Mouse (Mus musculus) right cerebral cortex, postnatal 36 days (tissue): ENCODE results near the gene Rb1.
A peak's percentile ranks its signal among the peaks of the same experiment; 100 is the strongest.

ENCODE experiments used
- DNase-seq, 2 experiments: peaks; one replicate each; pipeline ENCODE4 v3.0.0; 2022; ENCODE audit warnings: low spot score in 2 of 2, mixed read lengths in 1 of 2

Gene Rb1

GRCm38 (mm10) chr14:73148125-73148524 lies 177.5 kb downstream of the Rb1 start:
- no peak for DNase-seq

GRCm38 (mm10) chr14:73146721-73147120 lies 178.9 kb downstream of the Rb1 start:
- no peak for DNase-seq

GRCm38 (mm10) chr14:73145531-73145930 lies 180.1 kb downstream of the Rb1 start:
- DNase-seq = no peak

- no peak for DNase-seq
Measured at GRCm38 (mm10) chr14:73143710-73144420, 181.8 kb downstream of the Rb1 start.

GRCm38 (mm10) chr14:73142896-73143709 lies 182.5 kb downstream of the Rb1 start:
- DNase-seq = peak; percentile 54 to 68

GRCm38 (mm10) chr14:73142421-73142895 lies 183.2 kb downstream of the Rb1 start:
- DNase-seq = peak in 1 of 2 experiments; percentile 3

- DNase-seq = no peak
Measured at GRCm38 (mm10) chr14:73141800-73142199, 183.8 kb downstream of the Rb1 start.

- DNase-seq = no peak
Measured at GRCm38 (mm10) chr14:73139866-73140265, 185.8 kb downstream of the Rb1 start.

GRCm38 (mm10) chr14:73138483-73138882 lies 187.1 kb downstream of the Rb1 start:
- no peak for DNase-seq

GRCm38 (mm10) chr14:73137234-73137633 lies 188.4 kb downstream of the Rb1 start:
- DNase-seq = no peak
